Mouse (Mus musculus) myocyte (in vitro differentiated cells): Measurements from ENCODE around the gene Oxt. TPM values are rescaled to one million over a fixed set of nuclear protein-coding genes. Genes with fewer than 3 reads are reported as not detected.

ENCODE experiments used
- H3K27me3 ChIP-seq: one replicate; pipeline ENCODE4 v1.6.1; 2011; ENCODE audit not compliant: control insufficient read depth, insufficient read depth, insufficient read length
- H3K36me3 ChIP-seq: one replicate; pipeline ENCODE4 v1.6.1; 2011; ENCODE audit not compliant: control insufficient read depth, insufficient read depth
- H3K4me2 ChIP-seq: one replicate; pipeline ENCODE4 v1.6.1; 2011; ENCODE audit warnings: low read depth, control low read depth
- H3K4me3 ChIP-seq: one replicate; pipeline ENCODE4 v1.5.1; 2011; ENCODE audit warnings: mild to moderate bottlenecking, control low read depth, moderate library complexity
- H3K79me2 ChIP-seq: one replicate; pipeline ENCODE4 v1.6.1; 2011; ENCODE audit not compliant: control insufficient read depth, insufficient read depth
- H3ac ChIP-seq: one replicate; pipeline ENCODE4 v1.6.1; 2011; ENCODE audit not compliant: control insufficient read depth, insufficient read length
- CEBPB ChIP-seq: IDR thresholded peaks from 2 replicates; pipeline ENCODE4 v1.6.1; 2011; ENCODE audit warnings: mild to moderate bottlenecking, moderate library complexity; ENCODE audit not compliant: poor library complexity, insufficient read depth, severe bottlenecking
- E2F4 ChIP-seq: IDR thresholded peaks from one replicate; pipeline ENCODE4 v1.6.1; 2011; ENCODE audit warnings: mild to moderate bottlenecking, control low read depth, moderate library complexity; ENCODE audit not compliant: insufficient read depth
- MAX ChIP-seq: IDR thresholded peaks from one replicate; pipeline ENCODE4 v1.6.1; 2011; ENCODE audit warnings: low read depth, mild to moderate bottlenecking, control low read depth
- MYOD1 ChIP-seq, 3 experiments: IDR thresholded peaks; one replicate each; pipeline ENCODE4 v1.6.1; 2011; ENCODE audit warnings: control low read depth in 2 of 3, low read depth in 2 of 3, mild to moderate bottlenecking in 2 of 3, moderate library complexity in 1 of 3; ENCODE audit not compliant: insufficient read length in 2 of 3, control insufficient read depth in 1 of 3
- MYOG ChIP-seq, 3 experiments: IDR thresholded peaks; one replicate each; pipeline ENCODE4 v1.6.1; 2011; ENCODE audit warnings: control low read depth in 2 of 3, low read depth in 2 of 3, mild to moderate bottlenecking in 2 of 3; ENCODE audit not compliant: insufficient read length in 2 of 3, control insufficient read depth in 1 of 3, insufficient read depth in 1 of 3
- POLR2A ChIP-seq: IDR thresholded peaks from one replicate; pipeline ENCODE4 v1.6.1; 2011; ENCODE audit warnings: low read depth, mild to moderate bottlenecking, control low read depth, moderate library complexity; ENCODE audit not compliant: insufficient read length
- POLR2AphosphoS2 ChIP-seq: IDR thresholded peaks from one replicate; pipeline ENCODE4 v1.6.1; 2011; ENCODE audit warnings: low read depth, control low read depth; ENCODE audit not compliant: insufficient read length
- REST ChIP-seq: IDR thresholded peaks from one replicate; pipeline ENCODE4 v1.6.1; 2011; ENCODE audit warnings: mild to moderate bottlenecking, control low read depth, moderate library complexity; ENCODE audit not compliant: insufficient read depth, insufficient read length
- SRF ChIP-seq: IDR thresholded peaks from one replicate; pipeline ENCODE4 v1.6.1; 2011; ENCODE audit warnings: low read depth; ENCODE audit not compliant: control insufficient read depth, insufficient read length
- TCF12 ChIP-seq: IDR thresholded peaks from one replicate; pipeline ENCODE4 v1.6.1; 2011; ENCODE audit warnings: mild to moderate bottlenecking, control low read depth; ENCODE audit not compliant: poor library complexity, insufficient read depth, severe bottlenecking
- TCF3 ChIP-seq: IDR thresholded peaks from one replicate; pipeline ENCODE4 v1.6.1; 2011; ENCODE audit warnings: low read depth, control low read depth; ENCODE audit not compliant: insufficient read length
- USF1 ChIP-seq: IDR thresholded peaks from one replicate; pipeline ENCODE4 v1.6.1; 2011; ENCODE audit warnings: low read depth, mild to moderate bottlenecking, control low read depth, moderate library complexity
- polyA plus RNA-seq: library from polyadenylated mRNA; unstranded; fragments of >200 nt; fragmentation: generic; extraction: Trizol; gene quantifications from one replicate; pipeline ENCODE4 v1.2.1, GENCODE M21; 2012; ENCODE audit warnings: missing spikeins

Gene Oxt
- polyA plus RNA-seq, 1 experiment, result not detected

GRCm38 (mm10) chr2:130613091-130613490, 37.1 kb downstream of the Oxt start:
- Histone ChIP-seq H3K4me2 (no peak overlapping the region), H3K36me3 (peaks cover 31% of the 10 kb centered on the region), H3K27me3 (no peaks in the 10 kb centered on the region), H3K79me2 (no peaks in the 10 kb centered on the region), H3K4me3 (no peak overlapping the region), H3ac (no peak overlapping the region)
- TF ChIP-seq SRF (no peak), POLR2A (no peak), USF1 (no peak), REST (no peak), MAX (no peak), E2F4 (no peak), POLR2AphosphoS2 (no peak), TCF12 (no peak), TCF3 (no peak), MYOG (IDR thresholded peaks at IDR 0.05; ENCODE audit: control insufficient read depth in 1 of 3, insufficient read depth in 1 of 3, insufficient read length in 2 of 3, low read depth in 2 of 3) (no peak), MYOD1 (IDR thresholded peaks at IDR 0.05; ENCODE audit: control insufficient read depth in 1 of 3, insufficient read length in 2 of 3, low read depth in 2 of 3) (no peak), CEBPB (no peak)

- H3K4me2 ChIP-seq, result no peak overlapping the region
- H3K36me3 ChIP-seq, result peaks cover 33% of the 10 kb centered on the region
- peaks cover 20% of the 10 kb centered on the region for H3K79me2 ChIP-seq
- no peak overlapping the region for H3ac ChIP-seq
- TF ChIP-seq MYOD1 (IDR thresholded peaks at IDR 0.05; ENCODE audit: control insufficient read depth in 1 of 3, insufficient read length in 2 of 3, low read depth in 2 of 3) (no peak), CEBPB (no peak), E2F4 (no peak), POLR2A (no peak), REST (no peak), USF1 (no peak), MAX (no peak), TCF3 (no peak), SRF (no peak), MYOG (IDR thresholded peaks at IDR 0.05; ENCODE audit: control insufficient read depth in 1 of 3, insufficient read depth in 1 of 3, insufficient read length in 2 of 3, low read depth in 2 of 3) (no peak), TCF12 (no peak), POLR2AphosphoS2 (no peak)
- no peak overlapping the region for H3K4me3 ChIP-seq
- no peaks in the 10 kb centered on the region for H3K27me3 ChIP-seq
Observed at GRCm38 (mm10) chr2:130618972-130619371, 43.0 kb downstream of the Oxt start.

Other genes starting within 250 kb of the Oxt start
- gene Cpxm1, start 178.6 kb upstream of the Oxt start, polyA plus RNA-seq, result 0.34 TPM
- gene Gm28372, start 170.9 kb upstream of the Oxt start, polyA plus RNA-seq, result 0.04 TPM
- gene 1700020A23Rik, start 170.9 kb upstream of the Oxt start, polyA plus RNA-seq, result not detected
- gene Tmem239, start 169.7 kb upstream of the Oxt start, polyA plus RNA-seq, result not detected
- gene Vps16, start 151.8 kb upstream of the Oxt start, polyA plus RNA-seq, result 43.6 TPM
- 10.9 TPM for gene Pced1a, start 151.5 kb upstream of the Oxt start, polyA plus RNA-seq
- 57.9 TPM for gene Ptpra, start 125.9 kb upstream of the Oxt start, polyA plus RNA-seq
- 86.9 TPM for gene Mrps26, start 12.4 kb upstream of the Oxt start, polyA plus RNA-seq
- gene Avp, start 6.4 kb downstream of the Oxt start, polyA plus RNA-seq, result not detected
- 5.9 TPM for gene Fastkd5, start 53.9 kb downstream of the Oxt start, polyA plus RNA-seq
- gene Ubox5, start 53.9 kb downstream of the Oxt start, polyA plus RNA-seq, result 5.4 TPM
- 13.3 TPM for gene Lzts3, start 66.6 kb downstream of the Oxt start, polyA plus RNA-seq
- gene Ddrgk1, start 88.5 kb downstream of the Oxt start, polyA plus RNA-seq, result 137 TPM
- gene Itpa, start 91.4 kb downstream of the Oxt start, polyA plus RNA-seq, result 54.4 TPM
- gene Slc4a11, start 121.3 kb downstream of the Oxt start, polyA plus RNA-seq, result 1.4 TPM